Mouse (Mus musculus) ES-E14 (cell line): ENCODE data around the gene Serping1.

Experiments used
- HCFC1 ChIP-seq: IDR thresholded peaks from 2 replicates; pipeline ENCODE4 v1.6.1; 2012; ENCODE audit warnings: low read length, inconsistent platforms, borderline replicate concordance; ENCODE audit not compliant: insufficient read depth
- MAFK ChIP-seq: IDR thresholded peaks from 2 replicates; pipeline ENCODE4 v1.6.1; 2014; ENCODE audit warnings: mild to moderate bottlenecking, low read depth, low read length, inconsistent platforms; ENCODE audit not compliant: insufficient read depth
- ZNF384 ChIP-seq: IDR thresholded peaks from 2 replicates; pipeline ENCODE4 v1.6.1; 2012; ENCODE audit warnings: low read depth, low read length, inconsistent platforms

- TF ChIP-seq MAFK (no peak), HCFC1 (no peak), ZNF384 (0 out of 2 replicates have a peak, but pooled peaks have one; percentile 50)
These were observed 54.5 kb downstream of the Serping1 start for GRCm38 (mm10) chr2:84720718-84721117.
